Mouse (Mus musculus) kidney, adult 2 months (tissue): ENCODE measurements around the gene Nme1.

ENCODE experiments used
- CTCF ChIP-seq: fragments of 200-500 bp; conservative IDR thresholded peaks from 2 replicates; pipeline ENCODE4 v1.5.1; 2011; ENCODE audit warnings: low read depth, mild to moderate bottlenecking, control low read depth, low read length, moderate library complexity, mixed read lengths; ENCODE audit not compliant: insufficient read depth, insufficient read length
- POLR2A ChIP-seq: fragments of 200-500 bp; IDR thresholded peaks from one replicate; pipeline ENCODE4 v1.6.1; 2011; ENCODE audit warnings: low read depth, low read length, control low read depth

GRCm38 (mm10) chr11:93984619-93985018, 16.3 kb upstream of the Nme1 start:
- TF ChIP-seq POLR2A = no peak
- TF ChIP-seq CTCF = no peak
